Mouse (Mus musculus) embryo, embryonic 11.5 days (tissue): ENCODE results near the gene Hist1h2ae.
"Not testable (repeated sequence)": the region's sequence is repeated elsewhere in the genome, so short reads cannot be mapped to it uniquely, and the experiment has no call there.

Experiments used
- DNase-seq: peaks from one replicate; pipeline ENCODE4 v3.0.0-alpha.2; 2012; ENCODE audit warnings: low read depth, low spot score

Hist1h2ae gene

DNA sequence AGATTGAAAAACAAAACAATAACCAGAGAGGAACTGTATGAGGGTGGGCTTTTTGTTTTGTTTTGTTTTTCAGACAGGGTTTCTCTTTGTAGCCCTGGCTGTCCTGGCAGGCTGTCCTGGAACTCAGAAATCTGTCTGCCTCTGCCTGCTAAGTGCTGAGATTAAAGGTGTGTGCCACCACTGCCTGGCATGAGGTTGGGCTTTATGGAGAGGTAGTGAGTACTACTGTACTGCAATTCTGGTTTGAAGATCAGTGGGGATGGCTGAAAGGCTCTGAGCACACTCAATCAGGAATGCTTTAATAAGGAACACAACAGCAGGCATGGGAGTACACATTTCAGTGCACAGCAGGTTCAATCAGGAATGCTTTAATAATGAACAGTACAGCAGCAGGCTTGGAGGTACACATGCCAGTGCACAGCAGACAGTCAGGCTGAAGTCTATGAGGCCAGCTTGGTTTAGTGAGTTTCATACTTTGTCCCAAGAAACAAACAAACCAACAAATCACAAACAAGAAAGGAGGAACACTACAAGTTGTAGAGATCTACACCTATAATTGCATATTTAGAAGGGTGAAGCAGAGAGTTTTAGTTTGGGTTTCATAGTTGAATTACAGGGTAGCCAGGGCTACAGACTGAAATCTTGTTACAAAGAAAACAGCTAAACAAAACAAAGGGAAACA, 12.5 kb upstream of the Hist1h2ae start:
- DNase-seq: no peak

DNA sequence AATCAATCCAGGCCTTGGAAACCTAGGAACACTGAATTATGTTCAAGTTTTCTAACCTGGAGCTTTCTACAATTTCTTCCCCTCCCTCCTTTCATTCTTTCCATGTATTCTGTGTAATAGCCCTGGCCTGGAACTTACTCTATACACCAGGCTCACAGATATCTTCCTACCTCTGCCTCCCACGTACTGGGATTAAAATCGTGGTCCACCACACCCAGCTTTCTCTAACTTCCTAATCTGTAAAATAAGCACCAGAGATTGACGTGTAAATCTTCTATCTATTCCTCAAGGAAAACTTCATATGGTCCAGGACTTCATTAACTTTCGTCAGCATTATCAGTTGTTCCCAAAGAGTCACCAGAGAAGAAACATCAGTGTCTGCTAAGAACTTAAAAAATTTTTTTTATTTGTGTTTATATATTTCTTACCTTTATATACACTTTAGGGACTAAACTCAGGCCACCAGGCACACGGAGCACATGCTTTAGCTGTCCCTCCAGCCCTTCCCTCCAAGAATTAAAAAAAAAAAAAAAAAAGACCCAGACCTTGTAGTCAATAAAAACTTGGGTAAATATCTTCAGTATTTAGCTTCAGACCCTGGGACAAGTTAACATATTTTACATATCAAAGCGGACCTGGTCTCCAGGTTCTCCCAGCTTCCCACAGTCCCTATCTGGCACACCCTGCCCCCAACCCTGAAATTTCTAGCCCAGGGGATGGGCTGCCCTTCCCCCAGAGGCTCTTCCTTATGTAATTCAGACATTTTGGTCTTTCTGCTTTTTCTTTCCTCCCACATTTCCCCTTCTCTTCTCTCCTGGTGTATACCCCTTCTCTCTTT, 11.4 kb upstream of the Hist1h2ae start:
- DNase-seq: no peak

DNA sequence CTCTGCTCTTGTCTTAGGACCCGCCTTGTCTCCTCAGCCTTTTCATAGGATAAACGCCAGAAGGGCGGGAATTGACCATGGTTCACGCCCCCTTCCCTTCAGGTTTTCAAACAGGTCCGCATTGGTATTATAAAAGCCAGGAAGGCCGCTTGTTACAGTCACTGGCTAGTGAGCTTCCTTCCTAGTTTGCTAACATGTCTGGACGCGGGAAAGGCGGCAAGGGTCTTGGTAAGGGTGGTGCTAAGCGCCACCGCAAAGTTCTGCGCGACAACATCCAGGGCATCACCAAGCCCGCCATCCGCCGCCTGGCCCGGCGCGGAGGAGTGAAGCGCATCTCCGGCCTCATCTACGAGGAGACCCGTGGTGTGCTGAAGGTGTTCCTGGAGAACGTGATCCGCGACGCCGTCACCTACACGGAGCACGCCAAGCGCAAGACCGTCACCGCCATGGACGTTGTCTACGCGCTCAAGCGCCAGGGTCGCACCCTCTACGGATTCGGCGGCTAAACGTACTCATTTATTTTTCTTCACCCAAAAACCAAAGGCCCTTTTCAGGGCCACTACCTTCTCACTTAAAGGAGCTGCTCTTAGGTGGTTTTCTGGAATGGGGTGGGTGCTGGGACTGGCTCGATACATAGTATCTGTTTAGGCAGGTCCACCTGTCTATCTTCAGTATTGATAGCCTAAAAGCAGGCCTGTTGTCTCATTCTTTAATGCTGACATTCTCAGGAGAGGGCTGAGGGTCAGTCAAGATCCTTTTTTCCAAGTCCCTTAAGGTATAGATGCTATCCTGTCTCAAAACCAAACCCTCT, 10.6 kb upstream of the Hist1h2ae start, which contains the start of gene Hist1h4d:
Hist1h4d (plus strand) TSS at position 191 of the 811 bp plus-strand sequence.
- peak; percentile 95 for DNase-seq

DNA sequence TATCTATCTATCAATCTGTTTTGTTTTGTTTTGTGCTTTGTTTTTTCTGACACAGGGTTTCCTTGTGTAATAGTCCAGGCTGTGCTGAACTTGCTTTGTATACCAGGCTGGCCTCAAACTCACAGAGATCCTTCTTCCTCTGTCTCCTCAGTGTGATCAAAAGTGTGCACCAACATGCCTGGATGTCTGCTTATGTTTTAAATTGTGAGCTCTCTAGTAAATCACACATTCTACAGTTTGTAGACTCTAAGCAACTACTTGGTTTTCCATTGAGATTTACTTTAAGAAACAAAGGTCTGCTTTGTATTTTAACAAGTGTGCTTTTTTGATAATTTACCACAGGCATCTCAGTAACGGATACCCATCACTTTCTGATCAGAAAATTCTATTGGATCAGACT, 6.8 kb upstream of the Hist1h2ae start:
- no peak for DNase-seq

DNA sequence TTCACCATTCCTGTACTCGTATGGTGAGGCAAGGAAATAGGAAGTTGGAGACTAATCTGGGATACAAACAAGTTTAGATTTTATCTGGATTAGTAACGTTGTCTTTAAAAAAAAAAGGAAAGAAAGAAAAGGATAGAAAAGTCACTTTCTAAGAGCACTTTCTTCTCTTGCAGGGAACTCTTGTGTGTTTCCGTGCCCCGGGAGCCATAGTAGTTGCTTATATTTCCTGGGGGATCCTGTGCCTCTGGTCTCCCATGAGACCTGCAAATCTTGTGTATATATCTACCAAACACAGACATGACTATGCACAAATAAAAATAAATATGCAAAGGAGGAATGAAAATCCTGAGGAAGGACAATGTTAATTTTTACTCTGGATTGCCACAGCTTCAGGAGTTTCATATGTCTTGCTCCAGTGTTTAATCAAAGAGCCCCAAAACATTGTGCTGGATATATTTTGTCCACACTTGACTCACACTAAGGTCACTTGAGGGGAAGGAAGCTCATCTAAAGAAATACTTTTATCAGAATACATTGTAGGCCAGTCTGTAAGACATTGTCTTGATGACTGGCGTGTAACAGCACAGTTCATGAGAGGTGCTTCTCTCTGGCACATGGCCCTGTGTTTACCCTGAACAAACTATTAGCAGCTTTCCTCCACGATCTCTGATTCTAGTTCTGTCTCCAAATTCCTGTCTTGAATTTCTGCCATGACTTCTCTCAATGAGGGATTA, 6.1 kb upstream of the Hist1h2ae start:
- DNase-seq: no peak

DNA sequence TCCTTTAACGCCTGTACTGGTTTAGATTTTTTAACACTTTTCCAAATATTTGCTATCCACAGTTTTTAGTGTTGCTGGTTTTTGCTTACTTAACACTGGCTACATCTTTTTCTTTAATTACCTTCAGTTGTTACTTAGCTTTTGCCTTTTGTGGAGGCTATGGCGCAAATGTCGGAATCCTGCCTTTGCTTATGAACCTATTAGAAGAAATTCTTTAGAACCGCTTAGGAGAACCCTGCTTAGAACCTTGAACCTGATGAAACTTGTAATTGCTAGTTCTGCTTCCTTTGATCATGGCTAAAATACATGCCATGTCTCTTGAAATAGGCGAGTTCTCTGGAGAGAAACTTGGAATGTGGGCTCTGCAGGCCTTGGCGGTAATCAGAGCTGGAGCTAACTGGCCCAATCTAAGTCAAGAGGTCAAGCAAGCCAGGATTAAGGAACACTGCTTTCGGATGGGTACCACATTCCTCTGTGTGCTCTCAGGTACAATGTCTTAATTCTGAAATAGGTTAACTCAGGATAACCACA, 5.4 kb upstream of the Hist1h2ae start:
- no peak for DNase-seq

DNA sequence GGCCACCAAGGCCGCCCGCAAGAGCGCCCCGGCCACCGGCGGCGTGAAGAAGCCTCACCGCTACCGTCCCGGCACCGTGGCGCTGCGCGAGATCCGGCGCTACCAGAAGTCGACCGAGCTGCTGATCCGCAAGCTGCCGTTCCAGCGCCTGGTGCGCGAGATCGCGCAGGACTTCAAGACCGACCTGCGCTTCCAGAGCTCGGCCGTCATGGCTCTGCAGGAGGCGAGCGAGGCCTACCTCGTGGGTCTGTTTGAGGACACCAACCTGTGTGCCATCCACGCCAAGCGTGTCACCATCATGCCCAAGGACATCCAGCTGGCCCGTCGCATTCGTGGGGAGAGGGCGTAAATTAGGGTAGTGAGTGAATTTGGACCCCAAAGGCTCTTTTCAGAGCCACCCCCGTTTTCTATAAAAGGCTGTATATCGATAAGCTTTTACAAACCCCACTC, 4.9 kb upstream of the Hist1h2ae start:
- not testable (repeated sequence) for DNase-seq

DNA sequence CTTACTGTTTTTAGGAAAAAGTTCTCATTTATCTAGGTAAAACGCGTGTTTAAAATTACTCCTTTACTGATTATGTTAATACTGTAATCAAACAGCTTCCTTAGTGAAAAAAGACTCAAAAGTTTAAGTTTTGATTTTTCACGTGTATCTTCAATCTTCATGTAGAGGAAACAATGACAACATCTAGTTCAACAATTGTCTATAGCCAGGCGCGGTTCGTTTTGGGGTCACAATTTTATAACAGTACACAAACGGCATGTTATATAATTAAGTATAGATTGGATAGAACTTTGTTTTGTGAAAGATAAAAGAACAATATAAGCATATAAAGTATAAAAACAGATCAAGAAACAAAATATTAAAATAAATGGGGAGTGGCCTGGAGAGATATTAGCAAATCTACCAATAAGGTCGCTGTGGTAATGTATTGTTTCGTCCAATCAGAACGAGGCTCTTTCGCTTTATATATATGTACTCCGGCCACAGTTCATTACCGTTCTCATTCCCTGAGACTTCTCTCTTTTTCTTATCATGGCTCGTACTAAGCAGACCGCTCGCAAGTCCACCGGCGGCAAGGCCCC, 4.3 kb upstream of the Hist1h2ae start, which contains the start of gene Hist1h3d:
Hist1h3d (plus strand) TSS at position 493 of the 581 bp plus-strand sequence.
- DNase-seq: no peak

DNA sequence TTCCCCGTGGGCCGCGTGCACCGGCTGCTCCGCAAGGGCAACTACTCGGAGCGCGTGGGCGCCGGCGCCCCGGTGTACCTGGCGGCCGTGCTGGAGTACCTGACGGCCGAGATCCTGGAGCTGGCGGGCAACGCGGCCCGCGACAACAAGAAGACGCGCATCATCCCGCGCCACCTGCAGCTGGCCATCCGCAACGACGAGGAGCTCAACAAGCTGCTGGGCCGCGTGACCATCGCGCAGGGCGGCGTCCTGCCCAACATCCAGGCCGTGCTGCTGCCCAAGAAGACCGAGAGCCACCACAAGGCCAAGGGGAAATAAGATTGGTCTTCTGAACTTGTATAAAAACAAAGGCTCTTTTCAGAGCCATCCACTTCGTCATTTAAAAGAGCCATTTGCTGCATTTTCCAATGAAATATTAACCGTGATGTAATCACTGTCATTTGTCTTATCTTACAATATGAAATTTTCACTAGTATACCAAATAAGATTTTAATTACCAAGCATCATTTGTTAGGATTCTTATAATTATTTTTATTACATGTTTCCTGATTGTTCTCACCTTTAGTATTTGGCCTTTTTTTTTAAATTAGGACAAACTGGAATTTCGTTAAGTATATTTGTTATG, 3.6 kb upstream of the Hist1h2ae start:
- not testable (repeated sequence) for DNase-seq

DNA sequence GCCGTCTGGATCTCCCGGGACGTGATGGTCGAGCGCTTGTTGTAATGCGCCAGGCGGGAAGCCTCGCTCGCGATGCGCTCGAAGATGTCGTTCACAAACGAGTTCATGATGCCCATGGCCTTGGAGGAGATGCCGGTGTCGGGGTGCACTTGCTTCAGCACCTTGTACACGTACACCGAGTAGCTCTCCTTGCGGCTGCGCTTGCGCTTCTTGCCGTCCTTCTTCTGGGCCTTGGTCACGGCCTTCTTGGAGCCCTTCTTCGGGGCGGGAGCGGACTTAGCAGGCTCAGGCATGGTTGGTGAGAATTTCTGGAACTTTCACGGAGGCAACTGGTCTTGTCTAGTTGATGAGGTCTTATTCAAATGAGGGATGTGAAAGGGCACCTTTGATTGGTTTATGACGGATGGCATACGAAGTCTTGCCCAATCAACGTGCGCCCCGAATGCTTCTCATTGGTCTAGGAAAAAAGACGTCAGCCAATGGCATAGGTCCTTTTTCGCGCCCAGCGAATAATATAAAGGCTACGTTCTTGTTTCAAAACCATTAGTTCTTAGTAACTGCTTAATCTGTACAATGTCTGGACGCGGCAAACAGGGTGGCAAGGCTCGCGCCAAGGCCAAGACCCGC, 3.0 kb upstream of the Hist1h2ae start, which contains the start of the genes Hist1h2bf and Hist1h2ad:
Hist1h2bf (minus strand) TSS at position 299 of the 627 bp plus-strand sequence.
Hist1h2ad (plus strand) TSS at position 484 of the 627 bp plus-strand sequence.
- DNase-seq: peak; percentile 91

DNA sequence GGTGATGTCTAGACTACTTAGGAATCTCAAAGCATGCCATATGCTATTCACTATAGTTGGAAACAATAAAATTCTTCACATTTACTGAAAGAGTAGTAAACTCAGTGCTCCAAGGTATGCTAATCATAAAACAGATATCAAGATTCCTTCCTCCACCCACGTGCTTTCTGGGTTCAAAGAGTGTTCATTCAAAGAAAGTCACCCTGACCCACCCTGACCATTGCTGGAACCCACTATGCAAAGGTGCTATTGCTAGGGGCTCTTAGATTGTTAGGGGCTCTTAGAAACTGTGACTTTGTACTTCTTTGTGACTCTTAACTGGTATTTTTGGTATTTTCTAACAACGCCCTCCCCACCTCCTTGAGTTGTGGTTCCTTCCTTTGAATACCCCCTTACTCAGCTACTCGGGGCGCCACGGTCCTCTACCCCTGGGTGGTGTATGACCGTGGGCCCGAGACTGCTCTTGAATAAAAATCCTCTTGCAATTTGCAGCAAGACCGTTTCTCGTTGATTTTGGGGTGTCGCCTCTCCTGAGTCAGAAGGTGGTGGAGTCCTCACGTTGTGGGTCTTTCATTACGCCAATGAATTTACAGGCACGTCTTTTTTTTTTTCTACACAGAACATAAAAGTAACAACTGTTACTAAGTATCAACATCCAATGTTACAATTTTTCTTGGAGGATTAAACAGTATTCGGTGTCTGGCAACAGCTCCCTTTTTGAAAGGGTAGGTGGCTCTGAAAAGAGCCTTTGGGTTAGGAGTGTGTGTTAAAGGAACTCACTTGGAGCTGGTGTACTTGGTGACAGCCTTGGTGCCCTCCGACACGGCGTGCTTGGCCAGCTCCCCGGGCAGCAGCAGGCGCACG, 2.2 kb upstream of the Hist1h2ae start:
- not testable (repeated sequence) for DNase-seq

DNA sequence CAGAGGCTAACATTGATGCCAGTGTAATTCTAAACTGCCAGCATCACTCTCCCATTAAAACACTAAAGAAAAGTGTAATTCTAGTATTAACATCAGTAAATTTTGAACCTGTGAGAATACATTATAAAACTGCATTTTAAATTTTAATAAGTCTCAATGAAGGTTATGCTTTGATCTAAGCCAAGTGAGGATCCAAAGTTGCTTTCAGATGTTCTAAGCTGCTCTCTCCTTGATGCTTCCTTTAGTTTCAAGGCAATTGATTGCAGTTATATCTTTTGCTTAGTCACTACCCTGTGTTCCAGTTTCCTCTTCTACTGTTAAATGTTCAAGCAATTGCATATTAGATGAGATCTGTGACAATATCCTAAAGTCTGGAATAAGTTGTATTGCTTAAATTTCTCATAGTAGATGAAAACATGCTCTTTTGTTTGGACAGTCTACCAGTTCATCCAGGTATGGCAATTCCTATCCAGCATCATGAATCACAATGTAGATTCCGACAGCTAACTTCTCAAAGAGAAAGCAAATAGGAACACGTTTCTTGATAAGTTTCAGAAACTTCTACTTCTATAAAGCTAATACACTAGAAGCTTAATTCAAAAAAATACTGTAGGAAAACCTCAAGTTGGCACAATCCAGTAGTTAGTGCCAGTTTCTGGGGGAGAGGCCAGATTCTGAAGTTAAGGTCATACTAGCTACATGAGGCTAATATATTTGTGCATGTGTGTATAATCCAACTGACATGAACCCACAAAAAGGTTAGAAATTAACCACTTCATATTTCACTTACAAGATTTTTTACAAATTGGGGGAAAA, 1.4 kb upstream of the Hist1h2ae start:
- no peak for DNase-seq

DNA sequence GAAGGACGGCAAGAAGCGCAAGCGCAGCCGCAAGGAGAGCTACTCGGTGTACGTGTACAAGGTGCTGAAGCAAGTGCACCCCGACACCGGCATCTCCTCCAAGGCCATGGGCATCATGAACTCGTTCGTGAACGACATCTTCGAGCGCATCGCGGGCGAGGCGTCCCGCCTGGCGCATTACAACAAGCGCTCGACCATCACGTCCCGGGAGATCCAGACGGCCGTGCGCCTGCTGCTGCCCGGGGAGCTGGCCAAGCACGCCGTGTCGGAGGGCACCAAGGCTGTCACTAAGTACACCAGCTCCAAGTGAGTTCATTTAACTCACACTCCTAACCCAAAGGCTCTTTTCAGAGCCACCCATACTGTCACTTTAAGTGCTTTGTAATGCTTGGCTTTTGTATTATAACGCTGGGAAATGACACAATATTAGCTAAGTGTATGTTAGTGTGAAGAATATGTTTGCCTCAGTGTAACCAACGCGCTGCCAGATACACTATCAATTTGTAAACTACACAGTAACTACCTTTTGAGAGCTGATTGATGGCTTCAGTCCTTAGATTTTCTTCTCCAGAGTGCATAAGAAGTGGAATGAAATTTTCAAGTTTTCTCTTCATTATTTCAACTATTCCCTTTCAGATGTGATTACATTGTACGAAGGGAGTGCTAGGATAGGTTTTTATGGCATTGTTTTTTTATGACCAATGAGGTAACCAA, 641 bp upstream of the Hist1h2ae start:
- not testable (repeated sequence) for DNase-seq

DNA sequence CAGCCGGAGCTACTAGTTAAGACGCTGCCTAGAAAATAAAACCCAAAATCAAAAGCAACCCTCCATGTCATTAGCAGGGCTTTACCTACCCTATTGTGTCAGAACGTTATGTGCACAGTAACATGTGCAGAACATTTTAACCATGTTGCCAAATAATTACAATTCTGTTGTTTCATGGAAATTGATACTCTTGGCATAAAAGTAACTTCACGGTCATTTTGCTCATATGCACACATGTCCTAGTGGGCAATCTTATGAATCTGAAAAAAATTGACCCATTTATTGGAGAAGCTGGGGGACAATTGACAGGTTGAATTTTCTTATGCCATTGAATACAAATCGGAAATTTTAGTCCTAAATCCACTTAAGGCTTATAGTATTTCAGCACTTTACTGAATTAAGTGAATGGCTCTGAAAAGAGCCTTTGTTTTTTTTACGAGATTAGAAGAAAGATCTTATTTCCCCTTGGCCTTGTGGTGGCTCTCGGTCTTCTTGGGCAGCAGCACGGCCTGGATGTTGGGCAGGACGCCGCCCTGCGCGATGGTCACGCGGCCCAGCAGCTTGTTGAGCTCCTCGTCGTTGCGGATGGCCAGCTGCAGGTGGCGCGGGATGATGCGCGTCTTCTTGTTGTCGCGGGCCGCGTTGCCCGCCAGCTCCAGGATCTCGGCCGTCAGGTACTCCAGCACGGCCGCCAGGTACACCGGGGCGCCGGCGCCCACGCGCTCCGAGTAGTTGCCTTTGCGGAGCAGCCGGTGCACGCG, 579 bp downstream of the Hist1h2ae start:
- DNase-seq: not testable (repeated sequence)

DNA sequence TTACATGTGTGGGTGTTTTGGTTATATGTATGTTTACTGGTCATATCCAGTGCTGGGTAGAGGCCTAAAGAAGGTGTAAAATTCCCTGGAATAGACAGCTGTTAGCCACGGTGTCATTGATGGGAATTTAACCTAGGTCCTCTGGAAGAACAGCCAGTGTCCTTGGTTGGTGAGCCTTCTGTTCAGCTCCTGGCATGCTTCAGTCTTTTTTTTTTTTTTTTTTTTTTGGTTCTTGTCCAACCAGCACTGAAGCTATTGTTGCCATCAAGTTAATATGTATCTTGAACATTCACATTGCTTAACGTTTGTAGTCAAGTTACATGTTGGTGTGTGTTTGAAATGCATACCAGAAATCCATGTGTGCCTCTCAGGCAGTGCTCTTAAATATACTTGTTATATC, 6.5 kb downstream of the Hist1h2ae start:
- no peak for DNase-seq
